Mouse (Mus musculus): ENCODE measurements at regions not wholly inside any gene's neighbourhood (a gene's known extent, or its start where the extent isn't known, plus 50 kb on each side); places are given as distances from the start of the nearest gene placed in this dataset.

DNA sequence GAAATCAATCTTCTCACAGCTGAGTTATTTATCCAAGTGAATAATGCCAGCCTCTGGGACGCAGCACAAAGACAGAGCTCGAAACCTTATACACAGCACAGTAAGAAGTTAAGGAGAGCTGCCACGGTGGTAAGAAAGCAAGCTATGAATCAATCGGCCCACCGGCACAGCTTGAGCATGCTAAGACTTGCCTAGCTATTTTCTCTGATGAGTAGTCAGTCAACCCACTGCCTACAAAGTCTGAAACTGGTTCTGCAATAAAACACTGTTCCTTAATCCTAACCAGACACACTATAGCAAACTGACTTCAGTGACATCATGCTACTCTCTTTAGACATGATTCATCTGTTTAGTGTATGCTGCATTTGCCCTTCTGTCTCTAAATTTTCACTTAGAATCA, 268.7 kb downstream of the 1190002N15Rik start:
- no peak for DNase-seq (ENCODE audit: low spot score in 2 of 2)

GRCm38 (mm10) chr9:94267243-94267642, 270.6 kb downstream of the 1190002N15Rik start:
- DNase-seq (ENCODE audit: low spot score in 2 of 2): no peak

GRCm38 (mm10) chr9:94239479-94240241, 298.2 kb downstream of the 1190002N15Rik start:
- DNase-seq (ENCODE audit: low spot score in 2 of 2): no peak

DNA sequence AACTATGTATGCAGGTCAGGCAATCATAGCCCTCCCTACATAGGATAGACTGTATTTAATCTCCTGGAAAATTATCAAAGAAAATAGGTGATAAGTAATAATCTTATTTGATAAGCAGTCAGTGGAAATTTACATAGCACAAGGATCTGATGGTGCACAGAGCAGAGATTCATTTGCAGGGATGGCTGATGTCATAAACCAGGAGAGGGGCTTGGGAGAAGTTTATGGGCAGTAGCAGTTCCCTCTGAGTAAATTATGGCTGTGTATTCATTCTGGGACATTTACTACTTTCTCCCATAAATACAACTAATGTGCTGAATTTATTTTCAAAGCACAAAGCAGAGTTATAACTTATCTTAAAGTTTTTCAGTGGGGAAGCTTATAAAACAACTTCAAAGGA, 299.3 kb downstream of the 1190002N15Rik start:
- DNase-seq (ENCODE audit: low spot score in 2 of 2): no peak

GRCm38 (mm10) chr9:94229537-94229936, 308.3 kb downstream of the 1190002N15Rik start:
- no peak for DNase-seq (ENCODE audit: low spot score in 2 of 2)

DNA sequence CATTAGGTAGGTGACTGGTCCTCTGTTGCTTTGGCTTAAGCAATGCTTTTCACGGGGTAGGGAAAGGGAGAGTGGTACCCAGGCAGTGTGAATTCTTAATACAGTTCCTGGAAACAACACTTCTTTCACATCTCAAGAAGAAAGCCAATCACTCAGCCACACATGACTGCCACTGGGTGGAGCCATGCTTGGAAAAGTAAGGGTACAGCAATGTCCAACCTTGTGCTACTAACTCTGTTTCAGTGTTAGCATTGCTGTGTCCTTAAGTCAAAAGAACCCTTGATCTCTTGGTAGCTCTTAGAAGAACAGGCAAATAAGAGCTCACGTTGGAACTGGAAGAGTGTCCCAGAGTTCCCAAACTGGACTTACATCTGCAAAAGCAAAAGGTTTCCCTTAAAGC, 318.8 kb downstream of the 1190002N15Rik start:
- DNase-seq (ENCODE audit: low spot score in 2 of 2): no peak

DNA sequence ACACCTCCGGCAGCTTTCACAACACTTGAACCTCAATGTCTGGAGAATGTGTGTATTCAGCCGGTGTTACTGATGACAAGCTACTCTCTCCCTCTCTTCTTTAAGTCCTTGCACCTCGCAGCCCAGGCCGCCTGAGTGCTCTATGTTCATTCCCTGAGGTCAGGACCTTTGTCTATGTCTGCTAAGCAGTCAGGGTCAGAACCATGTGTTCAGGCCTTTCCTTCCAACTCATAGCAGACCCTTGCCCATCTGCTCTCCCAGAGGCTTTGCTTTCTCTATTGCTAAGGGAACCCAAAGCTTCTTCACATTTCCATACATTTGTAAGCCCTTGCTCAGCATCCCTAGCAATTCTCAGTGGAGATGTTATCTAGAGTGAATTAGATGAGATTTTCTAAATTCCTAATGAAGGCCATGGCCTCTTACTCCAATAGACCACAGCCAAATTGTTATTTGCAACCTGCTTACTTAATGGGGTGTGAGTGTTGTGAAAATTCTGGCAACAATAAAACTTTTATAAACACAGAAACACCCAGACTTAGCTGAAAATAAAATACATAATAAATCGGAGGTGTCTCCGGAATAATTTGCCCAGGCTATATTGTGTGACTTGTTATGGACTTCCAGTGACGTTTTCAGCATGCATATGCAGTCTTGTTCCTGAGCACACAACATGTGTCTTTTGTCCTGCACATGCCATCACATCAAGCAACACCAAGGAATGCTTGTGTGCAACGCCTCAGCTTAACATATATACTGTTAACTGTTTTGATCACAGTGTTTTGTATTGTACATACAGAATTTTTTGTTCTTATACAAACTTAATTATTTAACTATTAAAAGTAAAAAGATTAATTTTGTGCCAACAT, 321.2 kb downstream of the 1190002N15Rik start:
- no peak for DNase-seq (ENCODE audit: low spot score in 2 of 2)

DNA sequence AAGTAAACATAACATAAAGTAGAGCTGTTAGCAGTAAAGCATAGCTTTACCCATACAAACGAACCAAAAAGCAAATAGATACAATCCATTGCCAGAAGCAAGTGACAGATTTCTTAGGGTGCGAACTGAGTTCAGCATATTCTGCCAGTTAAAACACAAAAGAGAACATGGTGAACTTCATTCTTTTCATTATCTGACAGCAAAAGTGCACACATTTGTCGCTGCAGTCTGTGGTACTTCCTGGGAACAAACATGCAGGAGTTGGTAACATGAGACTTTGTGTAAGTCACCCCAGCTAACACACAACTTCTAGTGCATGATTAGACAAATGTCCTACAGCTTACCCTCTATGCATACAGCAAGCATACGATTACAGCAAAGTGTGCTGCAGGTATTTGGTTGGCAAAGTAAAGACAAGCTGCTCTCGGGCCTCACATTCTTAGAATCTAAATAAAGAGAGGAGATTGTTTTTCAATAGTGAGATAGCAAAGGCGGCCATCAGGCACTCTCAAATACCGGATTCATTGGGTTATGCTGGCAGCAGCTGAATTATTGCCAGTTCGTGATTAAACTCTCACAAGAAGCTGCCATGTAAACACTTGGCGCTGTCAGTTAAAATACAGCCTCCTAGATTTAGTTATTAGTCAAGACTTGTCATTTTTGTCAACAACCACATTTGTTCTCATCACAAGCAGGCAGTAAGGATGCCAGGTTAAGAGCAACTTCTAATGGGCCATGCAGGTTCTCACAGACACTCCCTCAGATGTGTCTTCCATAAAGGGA, 327.2 kb downstream of the 1190002N15Rik start:
- DNase-seq (ENCODE audit: low spot score in 2 of 2): no peak

DNA sequence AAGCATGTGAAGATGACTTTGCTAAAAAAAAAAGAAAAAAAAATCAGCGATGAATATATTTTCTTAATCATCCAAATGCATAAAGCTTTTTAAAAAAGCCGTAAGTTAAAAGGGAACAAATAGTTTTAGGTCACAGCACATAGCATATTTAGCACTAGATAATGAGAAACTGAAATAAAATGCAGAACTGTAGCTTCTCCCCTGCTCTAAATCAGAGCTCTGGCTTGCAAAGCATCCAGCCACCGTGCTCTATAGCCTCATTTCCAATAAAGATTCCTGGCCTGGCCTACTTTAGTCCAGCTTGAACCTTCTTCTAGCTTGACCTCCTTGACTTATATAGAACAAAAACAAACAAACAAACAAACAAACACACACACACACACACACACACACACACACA, 328.9 kb downstream of the 1190002N15Rik start:
- DNase-seq (ENCODE audit: low spot score in 2 of 2): no peak

DNA sequence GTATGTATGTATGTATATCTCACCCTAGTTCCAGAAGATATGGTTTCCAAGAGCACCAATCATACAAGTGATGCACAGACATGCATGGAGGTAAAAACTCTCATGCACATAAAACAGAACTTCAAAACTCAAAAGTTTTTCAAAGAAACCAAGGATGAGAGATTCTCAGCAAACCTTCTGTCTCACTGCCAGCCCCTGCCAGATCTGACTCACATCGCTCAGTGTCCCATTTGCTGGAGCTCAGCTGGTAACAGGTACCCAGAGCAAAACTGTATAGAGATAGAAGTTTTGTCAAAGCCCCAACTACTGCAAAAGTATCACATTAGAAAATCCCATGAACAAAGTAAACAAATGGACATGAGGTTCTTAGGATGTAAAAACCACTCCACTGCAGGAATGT, 337.0 kb downstream of the 1190002N15Rik start:
- no peak for DNase-seq (ENCODE audit: low spot score in 2 of 2)

DNA sequence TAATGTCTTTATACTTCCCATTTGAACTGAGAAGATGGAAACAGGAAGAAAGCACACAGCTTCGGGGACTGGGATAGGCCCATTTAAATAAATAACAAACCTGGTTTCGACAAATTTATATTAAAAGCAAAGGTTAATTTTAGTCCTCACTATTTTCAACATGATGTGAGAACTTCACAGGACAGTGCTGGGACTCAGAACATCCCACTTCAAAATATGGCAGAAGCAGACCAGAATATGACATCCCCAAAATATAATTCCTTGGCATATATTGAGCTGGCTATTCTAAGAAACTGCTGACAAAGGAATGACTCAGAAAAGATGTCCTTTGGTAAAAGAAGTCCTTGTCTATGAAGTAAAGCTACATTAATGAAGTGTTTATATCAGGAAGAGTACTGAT, 338.0 kb downstream of the 1190002N15Rik start:
- DNase-seq (ENCODE audit: low spot score in 2 of 2): no peak

GRCm38 (mm10) chr9:94191083-94191482, 346.8 kb downstream of the 1190002N15Rik start:
- DNase-seq (ENCODE audit: low spot score in 2 of 2): no peak

DNA sequence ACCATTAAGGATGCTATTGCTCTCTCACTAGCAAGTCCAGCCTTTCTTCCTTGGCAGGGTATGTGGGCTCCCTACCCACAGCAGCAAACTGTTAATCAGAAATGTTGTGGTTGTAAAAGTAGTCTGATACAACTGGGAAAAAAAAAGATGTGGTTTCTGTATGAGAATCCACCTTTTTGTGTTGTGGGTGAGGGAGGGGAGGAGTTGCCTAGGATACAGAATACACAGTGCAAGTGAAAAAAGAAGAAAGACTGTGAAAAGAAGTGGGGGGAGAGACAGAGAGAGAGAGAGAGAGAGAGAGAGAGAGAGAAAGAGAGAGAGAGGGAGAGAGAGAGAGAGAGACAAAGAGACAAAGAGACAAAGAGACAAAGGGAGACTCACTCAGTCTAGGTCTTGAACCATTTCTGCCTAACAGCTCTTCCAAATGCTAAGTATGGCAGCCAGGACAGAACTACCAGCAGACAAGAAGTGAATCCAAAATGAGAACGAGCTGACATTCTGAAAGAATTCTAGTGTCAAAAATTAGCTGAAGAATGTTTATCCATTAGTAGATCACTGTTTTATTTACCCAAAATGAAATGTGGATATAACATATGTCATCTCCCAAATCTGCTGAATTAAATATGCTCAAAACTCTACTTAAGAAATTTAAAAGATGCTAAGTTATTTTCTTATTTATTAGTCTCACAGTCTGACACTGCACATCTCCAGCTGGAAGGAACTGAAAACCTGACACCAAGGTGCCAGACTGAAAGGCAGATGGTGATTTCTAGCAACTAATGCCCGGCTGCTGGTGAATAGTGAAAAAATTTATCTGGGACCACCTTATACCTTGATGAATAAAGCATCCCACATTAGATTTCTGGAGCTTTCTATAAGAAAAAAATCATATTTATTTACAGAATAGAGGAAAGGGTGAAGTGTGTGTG, 347.7 kb downstream of the 1190002N15Rik start:
- no peak for DNase-seq (ENCODE audit: low spot score in 2 of 2)

- DNase-seq (ENCODE audit: low spot score in 2 of 2): no peak
Observed at GRCm38 (mm10) chr9:94188124-94188523, 349.8 kb downstream of the 1190002N15Rik start.

GRCm38 (mm10) chr9:94169905-94170612, 367.8 kb downstream of the 1190002N15Rik start:
- DNase-seq (ENCODE audit: low spot score in 2 of 2): no peak

DNA sequence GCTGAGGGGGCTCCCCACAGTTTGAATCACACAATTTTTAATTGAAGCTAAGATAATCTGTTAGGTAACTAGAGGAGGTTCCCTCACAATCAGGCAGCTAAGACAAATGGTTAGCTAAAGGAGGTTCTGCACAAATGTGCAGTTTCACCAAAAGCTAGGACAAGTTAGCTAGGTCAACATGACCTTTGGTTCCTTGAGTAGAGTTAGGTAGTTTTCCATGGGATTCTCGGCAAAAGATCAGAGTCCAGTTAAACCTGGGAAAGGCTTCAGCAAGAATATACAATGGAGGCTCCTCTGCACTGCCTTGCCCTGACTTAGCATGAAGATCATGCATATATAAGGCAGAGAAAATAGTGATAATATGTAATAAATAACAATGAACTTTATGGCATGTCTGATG, 374.2 kb downstream of the 1190002N15Rik start:
- DNase-seq (ENCODE audit: low spot score in 2 of 2): no peak

- no peak for DNase-seq (ENCODE audit: low spot score in 2 of 2)
Observed at GRCm38 (mm10) chr9:94155581-94155980, 382.3 kb downstream of the 1190002N15Rik start.

GRCm38 (mm10) chr9:94148474-94148873, 389.4 kb downstream of the 1190002N15Rik start:
- no peak for DNase-seq (ENCODE audit: low spot score in 2 of 2)

GRCm38 (mm10) chr9:94146787-94147186, 391.1 kb downstream of the 1190002N15Rik start:
- no peak for DNase-seq (ENCODE audit: low spot score in 2 of 2)

DNA sequence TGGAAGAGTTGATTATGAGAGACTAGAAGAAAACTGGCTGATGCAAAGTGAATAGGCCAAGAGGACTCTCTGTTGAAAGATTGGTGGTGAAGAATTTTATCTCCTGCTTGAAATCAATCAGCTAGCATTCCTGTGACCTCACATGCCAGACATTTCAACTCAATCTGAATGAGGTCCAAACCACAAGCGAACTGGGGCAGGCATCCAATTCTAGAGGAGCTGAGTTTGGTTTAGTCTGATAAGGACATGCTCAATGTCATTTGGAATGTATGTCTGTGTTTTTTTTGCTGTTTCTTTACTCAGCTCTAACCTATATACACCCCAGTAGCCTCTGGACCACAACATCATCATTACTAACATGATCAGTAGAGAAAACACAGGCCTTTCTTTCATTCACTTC, 401.4 kb downstream of the 1190002N15Rik start:
- no peak for DNase-seq (ENCODE audit: low spot score in 2 of 2)
